Mouse (Mus musculus): ENCODE measurements at regions not wholly inside any gene's neighbourhood (a gene's known extent, or its start where the extent isn't known, plus 50 kb on each side); places are given as distances from the start of the nearest gene placed in this dataset.
A peak's percentile ranks its signal among the peaks of the same experiment; 100 is the strongest.

DNA sequence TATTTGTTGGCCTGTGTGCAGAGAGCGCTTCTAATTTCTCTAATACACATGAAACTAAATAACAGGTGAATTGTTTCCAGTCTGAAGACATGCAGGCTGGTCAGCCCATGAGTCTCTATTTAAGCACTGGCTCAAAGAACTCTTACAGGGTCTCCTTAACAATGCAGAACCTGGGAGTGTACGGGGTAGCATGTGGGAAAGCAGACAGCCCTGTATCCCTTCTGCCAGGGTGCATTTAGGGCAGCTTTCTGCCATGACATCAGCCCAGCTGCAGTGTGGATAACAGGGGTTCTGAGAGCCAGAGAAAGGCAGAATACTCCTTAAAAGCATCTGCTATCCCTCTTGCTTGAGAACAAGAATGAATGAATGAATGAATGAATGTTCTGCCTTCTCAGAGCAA lies 164.7 kb downstream of the Grb14 start:
- Histone ChIP-seq H3K9me3 (ENCODE audit: control insufficient read depth, low read length) (no peaks in the 10 kb centered on the region), H3K4me1 (replicated peaks; ENCODE audit: control insufficient read depth, insufficient read depth, low read length) (no peaks in the 10 kb centered on the region), H3K9ac (ENCODE audit: low read length) (no peak overlapping the region), H3K36me3 (ENCODE audit: control insufficient read depth, insufficient read depth, low read length) (no peaks in the 10 kb centered on the region), H3K27ac (ENCODE audit: low read length) (no peak overlapping the region), H3K4me3 (ENCODE audit: low read length) (no peak overlapping the region), H3K27me3 (ENCODE audit: control insufficient read depth, insufficient read depth, low read depth, low read length) (no peaks in the 10 kb centered on the region), H3K4me2 (ENCODE audit: low read depth, low read length) (no peak overlapping the region)
- ATAC-seq (ENCODE audit: low read depth), result no peak
- 87% methylated on average over 2 of the region's 2 CpGs for WGBS

DNA sequence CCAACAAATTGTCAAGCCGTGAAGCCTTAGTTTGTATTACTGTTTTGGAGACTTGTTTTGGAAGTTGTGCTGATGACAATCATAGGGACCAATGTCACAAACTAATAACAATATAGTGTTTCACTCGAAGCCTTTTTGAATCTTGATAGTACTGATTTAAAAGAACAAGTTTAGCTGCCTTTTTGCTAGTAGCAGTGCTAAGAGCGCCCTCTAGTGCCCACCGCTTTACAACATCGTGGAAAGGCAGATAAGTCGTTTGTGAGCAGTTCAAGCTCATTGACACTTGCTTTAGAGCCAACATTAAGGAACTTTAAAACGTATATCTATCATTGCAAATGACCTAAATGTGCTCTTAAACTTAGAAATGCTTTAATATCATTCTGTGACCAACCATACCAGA lies 170.9 kb downstream of the Grb14 start:
- Histone ChIP-seq H3K9me3 (ENCODE audit: control insufficient read depth, low read length) (no peaks in the 10 kb centered on the region), H3K36me3 (ENCODE audit: control insufficient read depth, insufficient read depth, low read length) (no peaks in the 10 kb centered on the region), H3K9ac (ENCODE audit: low read length) (no peak overlapping the region), H3K4me1 (replicated peaks; ENCODE audit: control insufficient read depth, insufficient read depth, low read length) (no peaks in the 10 kb centered on the region), H3K4me3 (ENCODE audit: low read length) (no peak overlapping the region), H3K27me3 (ENCODE audit: control insufficient read depth, insufficient read depth, low read depth, low read length) (no peaks in the 10 kb centered on the region), H3K4me2 (ENCODE audit: low read depth, low read length) (peak overlapping the region; percentile 30), H3K27ac (ENCODE audit: low read length) (no peak overlapping the region)
- no peak for ATAC-seq (ENCODE audit: low read depth)
- 12% methylated on average over 7 of the region's 7 CpGs for WGBS

DNA sequence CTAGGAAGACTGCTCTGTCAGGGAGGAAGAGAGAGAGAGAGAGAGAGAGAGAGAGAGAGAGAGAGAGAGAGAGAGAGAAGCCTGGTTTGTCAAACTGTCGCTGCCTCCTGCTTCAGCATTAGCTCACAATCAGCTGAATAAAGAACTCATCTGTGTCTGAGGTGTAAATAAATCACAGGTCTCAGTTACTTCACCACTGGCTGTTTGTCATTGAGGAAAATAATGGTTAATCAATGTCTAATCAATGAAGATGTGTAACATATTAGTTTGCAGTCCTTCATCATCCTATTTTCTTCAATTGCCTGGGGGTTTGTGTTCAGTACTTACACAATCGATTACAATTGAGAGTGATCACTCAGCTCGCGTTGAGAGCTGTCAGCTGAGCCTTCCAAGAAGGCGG lies 171.9 kb downstream of the Grb14 start:
- H3K4me1 ChIP-seq (replicated peaks; ENCODE audit: control insufficient read depth, insufficient read depth, low read length), result no peaks in the 10 kb centered on the region
- WGBS, result 47% methylated on average over 5 of the region's 5 CpGs
- H3K9ac ChIP-seq (ENCODE audit: low read length), result no peak overlapping the region
- H3K9me3 ChIP-seq (ENCODE audit: control insufficient read depth, low read length), result no peaks in the 10 kb centered on the region
- H3K36me3 ChIP-seq (ENCODE audit: control insufficient read depth, insufficient read depth, low read length), result no peaks in the 10 kb centered on the region
- no peaks in the 10 kb centered on the region for H3K27me3 ChIP-seq (ENCODE audit: control insufficient read depth, insufficient read depth, low read depth, low read length)
- no peak for ATAC-seq (ENCODE audit: low read depth)
- H3K4me3 ChIP-seq (ENCODE audit: low read length), result no peak overlapping the region
- no peak overlapping the region for H3K27ac ChIP-seq (ENCODE audit: low read length)
- no peak overlapping the region for H3K4me2 ChIP-seq (ENCODE audit: low read depth, low read length)

DNA sequence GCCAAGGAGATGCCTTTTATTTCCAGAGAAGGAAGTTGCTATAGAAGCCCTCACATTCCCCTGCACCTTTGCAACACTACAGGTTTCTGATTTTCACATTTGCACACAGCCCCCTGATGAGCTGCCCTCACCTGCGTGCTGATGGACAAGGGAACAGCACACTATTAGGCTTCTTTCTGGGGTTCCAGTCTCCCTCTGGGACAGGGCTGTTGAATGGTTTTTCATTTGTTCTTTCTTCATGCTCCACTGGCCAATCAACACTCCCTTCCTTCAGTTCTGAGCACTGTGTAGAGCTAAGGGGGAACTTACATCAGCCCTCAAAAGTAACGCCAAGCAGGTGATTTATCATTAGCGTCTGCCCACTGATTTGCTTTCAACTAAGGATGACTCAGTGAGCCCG lies 173.7 kb downstream of the Grb14 start:
- Histone ChIP-seq H3K9ac (ENCODE audit: low read length) (no peak overlapping the region), H3K4me3 (ENCODE audit: low read length) (no peak overlapping the region), H3K27me3 (ENCODE audit: control insufficient read depth, insufficient read depth, low read depth, low read length) (no peaks in the 10 kb centered on the region), H3K36me3 (ENCODE audit: control insufficient read depth, insufficient read depth, low read length) (no peaks in the 10 kb centered on the region), H3K9me3 (ENCODE audit: control insufficient read depth, low read length) (no peaks in the 10 kb centered on the region), H3K4me2 (ENCODE audit: low read depth, low read length) (no peak overlapping the region), H3K27ac (ENCODE audit: low read length) (no peak overlapping the region), H3K4me1 (replicated peaks; ENCODE audit: control insufficient read depth, insufficient read depth, low read length) (no peaks in the 10 kb centered on the region)
- WGBS, result 59% methylated on average over 4 of the region's 4 CpGs
- ATAC-seq (ENCODE audit: low read depth), result no peak

DNA sequence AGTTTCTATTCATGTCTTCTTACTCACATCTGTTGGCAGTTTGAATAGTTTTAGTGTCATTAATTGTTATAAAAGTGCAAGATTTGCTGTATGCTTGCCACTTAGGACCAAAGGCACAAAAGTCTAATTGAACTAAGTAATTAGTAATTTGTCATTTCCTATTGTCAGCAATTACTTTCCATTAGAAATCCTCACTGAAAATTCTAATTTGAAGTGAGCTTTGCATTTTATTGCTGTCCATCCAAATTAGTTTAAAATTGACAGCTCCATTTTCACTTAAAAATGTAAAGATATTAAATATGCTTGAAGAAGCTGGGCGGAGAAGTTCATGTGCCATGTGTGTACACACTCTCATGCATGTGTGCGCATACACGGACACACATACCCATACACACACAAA lies 174.1 kb downstream of the Grb14 start:
- no peaks in the 10 kb centered on the region for H3K27me3 ChIP-seq (ENCODE audit: control insufficient read depth, insufficient read depth, low read depth, low read length)
- no peaks in the 10 kb centered on the region for H3K9me3 ChIP-seq (ENCODE audit: control insufficient read depth, low read length)
- no peak overlapping the region for H3K9ac ChIP-seq (ENCODE audit: low read length)
- WGBS, result 87% methylated on average over 3 of the region's 3 CpGs
- ATAC-seq (ENCODE audit: low read depth), result no peak
- H3K4me1 ChIP-seq (replicated peaks; ENCODE audit: control insufficient read depth, insufficient read depth, low read length), result no peaks in the 10 kb centered on the region
- no peak overlapping the region for H3K27ac ChIP-seq (ENCODE audit: low read length)
- H3K4me2 ChIP-seq (ENCODE audit: low read depth, low read length), result no peak overlapping the region
- H3K4me3 ChIP-seq (ENCODE audit: low read length), result no peak overlapping the region
- H3K36me3 ChIP-seq (ENCODE audit: control insufficient read depth, insufficient read depth, low read length), result no peaks in the 10 kb centered on the region

DNA sequence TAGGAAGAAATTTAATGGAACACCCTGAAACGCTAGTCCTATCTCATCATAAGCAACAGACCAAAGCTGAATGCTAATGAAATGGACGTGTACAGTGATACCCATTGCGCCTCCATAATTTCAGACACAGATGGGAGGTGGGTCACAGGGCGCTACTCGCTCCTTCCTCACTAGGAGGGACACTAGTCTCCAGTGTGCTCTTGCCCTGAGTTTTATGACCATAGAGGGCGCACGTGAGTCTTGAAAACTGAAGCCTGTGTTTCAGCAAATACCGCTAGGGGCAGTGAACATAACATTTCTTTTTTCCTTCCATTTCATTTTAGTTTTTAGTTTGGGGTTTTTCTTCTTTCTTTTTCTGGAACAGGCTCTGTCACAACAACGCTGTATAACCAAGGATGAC lies 200.3 kb downstream of the Grb14 start:
- H3K27me3 ChIP-seq (ENCODE audit: control insufficient read depth, insufficient read depth, low read depth, low read length), result no peaks in the 10 kb centered on the region
- WGBS, result 81% methylated on average over 9 of the region's 9 CpGs
- no peak overlapping the region for H3K9ac ChIP-seq (ENCODE audit: low read length)
- H3K36me3 ChIP-seq (ENCODE audit: control insufficient read depth, insufficient read depth, low read length), result no peaks in the 10 kb centered on the region
- no peak for ATAC-seq (ENCODE audit: low read depth)
- no peaks in the 10 kb centered on the region for H3K4me1 ChIP-seq (replicated peaks; ENCODE audit: control insufficient read depth, insufficient read depth, low read length)
- no peak overlapping the region for H3K4me3 ChIP-seq (ENCODE audit: low read length)
- H3K4me2 ChIP-seq (ENCODE audit: low read depth, low read length), result no peak overlapping the region
- no peak overlapping the region for H3K27ac ChIP-seq (ENCODE audit: low read length)
- H3K9me3 ChIP-seq (ENCODE audit: control insufficient read depth, low read length), result no peaks in the 10 kb centered on the region

DNA sequence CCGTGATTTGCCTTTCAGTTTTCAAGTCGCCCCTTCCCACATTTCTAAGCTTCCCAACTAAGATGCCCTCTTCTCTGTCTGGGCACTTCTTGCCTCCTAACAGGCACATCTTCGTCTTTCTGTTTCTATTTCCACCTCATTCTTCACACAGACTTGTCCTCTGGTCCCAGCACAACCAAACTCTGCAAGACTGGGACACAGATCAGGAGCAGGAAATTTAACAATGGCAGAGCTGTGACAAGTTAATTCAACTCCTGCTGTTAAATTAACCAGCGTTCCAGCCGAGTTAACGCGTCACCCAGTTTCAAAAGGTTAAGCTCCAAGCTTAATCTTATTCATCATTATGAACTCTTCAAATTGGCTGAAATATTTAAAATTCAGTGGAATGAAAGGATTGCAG lies 200.9 kb downstream of the Grb14 start:
- Histone ChIP-seq H3K36me3 (ENCODE audit: control insufficient read depth, insufficient read depth, low read length) (no peaks in the 10 kb centered on the region), H3K4me2 (ENCODE audit: low read depth, low read length) (no peak overlapping the region), H3K27ac (ENCODE audit: low read length) (no peak overlapping the region), H3K4me3 (ENCODE audit: low read length) (no peak overlapping the region), H3K4me1 (replicated peaks; ENCODE audit: control insufficient read depth, insufficient read depth, low read length) (no peaks in the 10 kb centered on the region), H3K27me3 (ENCODE audit: control insufficient read depth, insufficient read depth, low read depth, low read length) (no peaks in the 10 kb centered on the region), H3K9me3 (ENCODE audit: control insufficient read depth, low read length) (no peaks in the 10 kb centered on the region), H3K9ac (ENCODE audit: low read length) (no peak overlapping the region)
- WGBS, result 69% methylated on average over 7 of the region's 7 CpGs
- no peak for ATAC-seq (ENCODE audit: low read depth)

DNA sequence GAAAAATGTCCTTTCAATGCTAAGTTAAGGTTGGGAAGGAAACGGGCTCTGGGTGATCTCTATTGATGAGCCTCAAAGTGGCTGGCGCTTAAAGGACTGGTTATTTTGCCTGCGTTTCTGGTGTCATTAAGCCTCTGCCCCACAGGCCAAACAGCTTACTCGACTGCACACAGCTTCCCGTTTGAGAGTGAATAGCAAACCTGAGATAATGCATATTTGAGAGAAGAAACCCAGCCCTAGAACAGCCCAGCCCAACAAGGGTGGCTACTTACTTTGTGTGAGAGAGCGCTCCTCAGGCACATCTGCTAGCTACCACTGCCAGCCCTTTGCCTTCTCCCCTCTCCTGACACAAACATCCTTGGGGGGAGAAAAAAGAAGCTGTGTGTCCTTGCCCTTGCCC lies 201.7 kb downstream of the Grb14 start:
- Histone ChIP-seq H3K27ac (ENCODE audit: low read length) (no peak overlapping the region), H3K36me3 (ENCODE audit: control insufficient read depth, insufficient read depth, low read length) (no peaks in the 10 kb centered on the region), H3K9me3 (ENCODE audit: control insufficient read depth, low read length) (no peaks in the 10 kb centered on the region), H3K4me3 (ENCODE audit: low read length) (no peak overlapping the region), H3K4me2 (ENCODE audit: low read depth, low read length) (no peak overlapping the region), H3K9ac (ENCODE audit: low read length) (no peak overlapping the region), H3K27me3 (ENCODE audit: control insufficient read depth, insufficient read depth, low read depth, low read length) (no peaks in the 10 kb centered on the region), H3K4me1 (replicated peaks; ENCODE audit: control insufficient read depth, insufficient read depth, low read length) (no peaks in the 10 kb centered on the region)
- ATAC-seq (ENCODE audit: low read depth), result no peak
- 53% methylated on average over 6 of the region's 6 CpGs for WGBS

DNA sequence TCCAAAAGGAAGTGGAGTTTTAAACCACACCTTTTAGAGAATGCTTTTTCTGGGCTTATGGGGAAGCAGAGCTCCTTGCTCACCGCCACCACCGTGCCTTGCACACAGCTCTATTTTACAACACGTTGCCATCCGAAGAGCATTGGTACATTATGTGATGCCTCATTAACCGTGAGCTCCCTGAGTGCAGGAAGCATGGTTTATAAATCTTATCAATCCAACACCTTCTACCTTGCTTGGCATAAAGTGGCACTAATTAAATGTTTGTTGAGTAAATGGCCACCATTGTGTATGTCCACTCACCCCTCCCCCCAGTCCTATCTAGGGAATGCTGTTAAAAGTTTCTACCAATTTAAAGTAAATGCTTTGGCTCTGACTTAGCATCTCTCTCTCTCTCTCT lies 206.6 kb downstream of the Grb14 start:
- Histone ChIP-seq H3K9ac (ENCODE audit: low read length) (no peak overlapping the region), H3K4me3 (ENCODE audit: low read length) (no peak overlapping the region), H3K4me2 (ENCODE audit: low read depth, low read length) (no peak overlapping the region), H3K4me1 (replicated peaks; ENCODE audit: control insufficient read depth, insufficient read depth, low read length) (no peaks in the 10 kb centered on the region), H3K36me3 (ENCODE audit: control insufficient read depth, insufficient read depth, low read length) (no peaks in the 10 kb centered on the region), H3K27me3 (ENCODE audit: control insufficient read depth, insufficient read depth, low read depth, low read length) (no peaks in the 10 kb centered on the region), H3K27ac (ENCODE audit: low read length) (no peak overlapping the region), H3K9me3 (ENCODE audit: control insufficient read depth, low read length) (no peaks in the 10 kb centered on the region)
- ATAC-seq (ENCODE audit: low read depth), result no peak
- WGBS, result 71% methylated on average over 5 of the region's 5 CpGs
